Mouse (Mus musculus): ENCODE measurements around the gene Crebrf.

Crebrf gene

DNA sequence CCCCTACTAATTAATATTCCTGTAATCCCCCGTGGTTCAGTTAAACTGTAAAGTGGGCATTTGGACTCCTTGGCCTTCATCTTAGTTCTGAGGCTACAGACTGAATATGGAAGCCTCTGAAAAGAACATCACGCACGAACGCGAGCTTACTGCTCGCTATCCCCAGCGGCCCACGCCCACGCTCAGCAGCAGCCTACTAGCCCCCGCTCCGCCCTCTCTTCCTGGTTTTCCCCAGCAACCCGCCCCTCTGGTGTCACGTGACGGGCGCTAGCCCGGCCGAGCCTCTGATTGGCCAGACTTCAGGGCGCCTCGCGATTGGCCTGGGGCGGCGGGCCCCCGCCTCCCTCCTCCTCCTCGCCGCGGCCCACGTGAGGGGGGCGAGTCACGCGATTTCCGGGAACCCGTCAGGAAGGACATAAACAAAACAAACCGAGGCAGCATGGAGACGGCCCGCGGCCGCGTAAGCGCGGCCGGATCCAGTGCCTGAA lies at the start of gene Crebrf:
TSS of gene Crebrf (plus strand) at position 380 of the 488 bp plus-strand sequence.
- peak; percentile 96 for DNase-seq (ENCODE audit: low read depth)

DNA sequence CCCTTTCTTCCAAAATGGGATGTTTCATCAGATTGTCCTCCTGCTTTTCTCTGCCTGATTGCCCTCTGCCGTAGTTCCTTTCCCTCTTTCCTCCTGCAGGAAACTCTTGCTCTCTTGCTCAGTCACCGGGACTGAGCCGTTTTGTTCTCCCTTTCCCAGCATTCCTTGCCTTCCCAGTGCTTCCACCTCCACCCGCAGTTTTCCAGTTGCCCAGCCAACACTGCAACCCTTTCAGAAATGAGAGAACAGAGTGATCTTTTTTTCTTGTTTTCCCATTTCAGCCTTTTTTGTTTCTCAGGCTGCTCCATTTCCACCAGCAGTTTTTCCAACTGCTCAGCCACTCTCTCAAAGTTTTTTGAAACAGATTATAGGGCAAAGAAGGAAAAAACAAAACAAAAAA lies 44.2 kb upstream of the Crebrf start:
- no peak for DNase-seq (ENCODE audit: low read depth)

DNA sequence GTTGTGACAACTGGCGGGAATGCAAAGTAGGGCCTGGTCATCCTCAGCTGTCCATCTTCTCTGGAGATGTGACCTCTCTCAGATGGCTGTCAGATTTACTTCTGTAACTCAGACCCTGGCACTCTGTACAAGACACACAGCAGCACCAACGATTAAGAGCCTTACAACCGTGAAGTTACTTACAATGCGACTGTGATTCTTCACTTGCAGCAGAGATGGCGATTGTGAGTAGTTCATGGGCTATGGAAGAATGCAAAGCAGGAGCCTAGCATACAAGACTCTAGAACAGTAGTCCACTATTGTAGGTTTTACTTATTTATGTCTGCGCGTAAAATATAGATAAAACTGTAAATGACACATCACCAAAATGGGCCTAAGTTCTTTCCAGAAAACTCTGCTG lies 39.6 kb upstream of the Crebrf start:
- no peak for DNase-seq (ENCODE audit: low read depth)

DNA sequence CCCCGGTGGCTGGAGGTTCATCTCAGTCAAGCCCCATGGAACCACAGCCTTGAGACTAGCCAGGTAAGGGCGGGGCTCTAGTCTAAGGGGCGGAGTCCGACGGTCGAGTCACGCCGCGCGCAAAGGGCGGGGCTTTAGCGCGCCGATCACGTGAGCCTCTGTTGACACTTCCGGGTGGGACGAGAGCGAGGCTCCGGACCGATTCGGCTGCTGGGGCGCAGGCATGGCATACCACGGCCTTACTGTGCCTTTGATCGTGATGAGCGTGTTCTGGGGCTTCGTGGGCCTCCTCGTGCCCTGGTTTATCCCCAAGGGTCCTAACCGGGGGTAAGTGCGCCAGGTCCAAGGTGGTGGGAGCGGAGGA lies 39.2 kb upstream of the Crebrf start:
- DNase-seq (ENCODE audit: low read depth), result peak; percentile 82

DNA sequence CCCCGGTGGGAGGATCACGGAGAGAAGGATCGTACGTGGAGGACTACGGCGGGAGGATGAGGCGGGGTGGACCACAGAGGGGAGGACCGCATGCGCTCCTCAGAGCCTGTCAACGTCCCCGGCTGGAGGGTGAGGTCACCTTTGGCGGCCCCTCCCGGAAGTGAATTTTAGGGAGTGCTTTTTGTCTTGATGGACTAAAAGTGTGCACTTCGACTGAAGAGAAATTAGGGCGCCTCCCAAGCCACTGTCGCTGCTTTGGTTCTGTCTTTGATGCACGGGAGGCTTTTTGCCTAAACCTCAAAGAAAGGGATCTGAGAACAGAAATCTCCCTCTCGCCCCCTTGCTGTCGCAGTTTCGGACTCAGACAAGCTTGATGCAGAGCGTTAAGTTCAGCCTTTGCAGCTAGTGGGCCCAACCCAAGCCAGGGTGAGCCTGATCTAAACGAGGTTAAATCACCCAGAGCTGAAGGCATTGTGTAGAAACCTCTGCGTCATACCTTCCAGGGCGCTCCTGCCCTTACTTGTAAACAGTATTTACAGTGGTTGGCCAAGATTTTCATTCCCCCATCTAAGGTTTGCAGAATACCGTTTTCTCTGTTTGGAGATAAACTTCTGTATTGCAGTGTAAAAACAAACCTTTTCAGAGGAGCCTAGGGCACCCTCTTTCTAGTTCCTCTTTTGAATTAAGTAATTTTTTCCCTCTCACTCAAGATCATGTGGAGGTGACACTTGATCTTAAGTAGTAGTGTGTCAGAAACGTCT lies 38.7 kb upstream of the Crebrf start:
- DNase-seq (ENCODE audit: low read depth), result peak; percentile 42

DNA sequence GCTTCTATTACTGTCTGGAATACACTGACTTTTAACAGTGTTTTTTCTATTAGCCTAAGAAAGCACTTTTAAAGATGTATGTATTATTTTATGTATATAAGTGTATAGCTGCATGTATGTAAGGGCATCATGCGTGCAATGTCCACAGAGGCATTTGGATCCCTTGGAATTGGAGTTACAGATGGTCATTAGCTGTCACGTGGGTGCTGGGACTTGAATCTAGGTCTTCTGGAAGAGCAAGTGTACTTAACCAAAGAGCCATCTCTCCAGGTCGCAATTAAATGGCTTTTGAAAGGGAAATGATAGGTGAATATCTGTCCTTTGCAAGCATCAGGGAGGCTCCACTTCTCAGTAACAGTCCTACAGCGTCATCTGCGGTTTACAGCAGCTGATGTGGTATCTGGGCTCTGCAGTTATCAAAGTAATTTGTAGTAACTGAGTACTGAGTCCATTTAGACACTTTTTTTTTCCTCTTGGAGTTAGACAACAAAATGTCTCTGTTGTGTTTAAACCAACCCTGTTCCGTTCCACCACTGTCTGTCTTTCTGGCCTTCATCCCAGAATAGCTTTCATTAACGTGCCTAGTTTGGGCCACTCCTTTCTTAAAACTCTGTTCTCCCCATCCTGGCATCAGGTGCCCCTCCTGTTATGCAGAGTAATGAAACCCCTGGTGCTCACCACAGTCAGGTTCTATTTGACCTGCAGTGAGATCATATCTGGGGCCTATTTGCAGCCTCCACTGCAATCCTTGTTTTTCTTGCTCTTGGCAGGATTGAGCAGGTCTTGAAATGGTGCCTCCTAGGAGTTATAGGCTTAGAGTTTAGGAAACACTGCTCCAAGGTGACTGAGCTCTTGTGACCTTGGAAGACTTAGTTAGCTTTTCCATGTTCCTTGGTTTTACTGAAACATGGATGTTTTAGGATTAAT lies 37.5 kb upstream of the Crebrf start:
- peak; percentile 17 for DNase-seq (ENCODE audit: low read depth)

GRCm38 (mm10) chr17:26681276-26681675 lies 34.2 kb upstream of the Crebrf start:
- no peak for DNase-seq (ENCODE audit: low read depth)

DNA sequence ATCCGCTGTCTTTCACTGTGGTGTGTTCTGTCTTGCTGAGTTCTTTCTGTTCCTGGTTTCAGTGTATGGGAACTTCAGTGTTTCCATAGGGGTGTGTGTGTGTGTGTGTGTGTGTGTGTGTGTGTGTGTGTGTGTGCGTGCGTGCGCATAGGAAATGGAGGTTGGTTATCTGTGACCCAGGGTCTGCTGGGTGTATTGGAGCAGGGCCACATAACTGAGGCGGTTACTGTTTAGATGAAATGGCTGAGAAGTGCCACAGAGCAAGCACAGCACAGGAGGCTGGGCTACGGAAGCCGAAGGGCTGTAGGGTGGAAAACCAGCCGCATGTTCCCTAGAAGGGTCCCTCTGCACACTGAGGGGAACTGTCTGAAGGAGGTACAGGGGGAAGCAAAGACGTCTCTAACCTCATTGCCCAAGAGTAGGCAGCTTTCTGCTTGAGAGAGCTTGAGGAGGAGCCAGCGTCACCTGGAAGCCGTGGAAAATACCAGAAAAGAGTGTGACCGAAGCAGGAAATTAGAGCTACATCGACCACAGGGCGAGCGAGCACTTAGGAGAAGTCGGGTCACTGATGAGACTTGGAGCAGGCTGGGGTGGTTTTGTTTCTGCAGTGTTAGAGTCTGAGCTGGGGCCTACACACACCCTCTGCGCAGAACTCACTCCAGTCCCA lies 29.0 kb upstream of the Crebrf start:
- DNase-seq (ENCODE audit: low read depth), result no peak

DNA sequence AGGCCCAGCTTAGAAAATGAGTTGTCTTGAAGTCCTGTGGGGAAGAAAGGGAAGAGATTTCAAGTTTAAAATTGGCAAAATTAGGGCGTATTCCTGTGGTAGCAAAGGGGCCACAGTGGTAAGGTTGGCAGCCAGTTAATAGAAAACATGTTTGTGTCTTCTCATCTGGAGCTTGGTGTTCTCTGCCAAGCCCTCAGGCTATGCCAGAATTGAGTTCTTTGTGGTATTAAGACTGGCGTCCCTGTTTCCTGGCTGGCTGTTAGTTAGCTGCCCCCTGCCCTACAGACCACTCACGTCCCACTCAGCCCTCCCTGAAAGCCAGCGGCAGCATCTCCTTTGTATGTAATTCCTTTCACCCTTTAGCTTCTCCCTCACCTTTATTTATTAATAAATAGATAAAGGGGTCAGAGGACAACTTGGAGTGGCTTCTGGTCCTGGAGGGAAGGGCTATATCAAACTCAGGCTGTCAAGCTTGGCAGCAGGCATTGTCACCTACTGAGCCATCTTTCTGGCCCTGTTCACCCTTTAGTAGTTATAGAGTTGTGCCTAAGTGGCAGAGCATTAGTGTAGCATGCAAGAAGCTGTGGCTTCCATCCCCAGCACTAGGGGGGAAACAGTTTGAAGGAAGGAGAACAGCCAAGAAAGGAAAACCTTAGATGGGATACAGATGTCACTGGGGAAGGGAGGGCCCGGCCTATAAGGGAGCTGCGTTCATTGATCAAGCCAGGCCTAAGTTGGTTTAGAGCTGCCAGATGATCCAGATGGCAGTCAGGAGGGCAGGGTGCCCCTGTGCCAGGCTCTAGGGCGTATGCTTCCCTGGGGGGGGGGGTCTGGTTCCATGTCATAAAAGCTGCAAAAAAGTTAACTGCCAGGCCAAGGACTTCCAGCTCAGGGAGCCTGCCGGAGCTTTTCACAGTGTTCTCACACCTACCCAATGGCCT lies 26.4 kb upstream of the Crebrf start:
- no peak for DNase-seq (ENCODE audit: low read depth)

GRCm38 (mm10) chr17:26689810-26690209 lies 25.6 kb upstream of the Crebrf start:
- DNase-seq (ENCODE audit: low read depth), result no peak

DNA sequence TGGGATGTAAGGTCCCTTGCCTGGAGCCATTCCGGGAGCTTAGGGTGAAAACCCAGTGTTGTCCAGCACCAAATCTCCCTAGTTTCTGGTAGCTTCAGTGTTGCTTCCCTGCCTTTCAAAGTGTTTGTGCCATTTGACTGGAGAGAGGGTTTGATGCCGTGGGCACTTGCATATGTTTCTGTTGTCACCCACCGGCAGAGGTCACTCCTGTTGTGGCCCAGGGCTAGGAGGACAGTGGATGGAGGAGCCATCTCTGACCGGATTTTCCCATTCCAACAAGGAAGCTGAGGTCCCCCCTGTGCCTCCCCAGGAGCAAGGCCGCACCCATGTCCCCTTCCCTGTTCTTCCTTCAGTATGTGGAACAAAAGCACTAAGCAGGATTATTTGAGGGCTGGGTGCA lies 25.2 kb upstream of the Crebrf start:
- no peak for DNase-seq (ENCODE audit: low read depth)

DNA sequence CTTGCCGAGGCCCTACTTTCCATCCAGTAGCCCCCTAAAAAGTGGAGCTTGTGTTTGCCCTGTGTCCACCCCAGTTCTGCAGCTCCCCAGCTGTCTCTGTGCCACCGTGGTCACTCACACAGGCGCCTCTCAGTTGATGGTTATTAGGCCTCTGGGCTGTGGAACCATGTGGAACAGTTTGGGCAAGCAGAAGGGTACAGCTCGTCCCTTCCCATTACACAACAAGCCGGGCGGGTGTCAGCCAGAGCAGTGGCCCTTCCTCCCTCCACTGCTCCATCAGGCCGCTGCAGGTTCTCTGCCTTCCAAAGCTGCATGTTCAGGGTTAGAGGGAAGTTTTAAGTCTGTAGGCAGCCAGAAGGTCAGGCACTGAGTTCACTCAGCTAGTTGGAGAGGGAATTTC lies 24.3 kb upstream of the Crebrf start:
- DNase-seq (ENCODE audit: low read depth), result no peak

- DNase-seq (ENCODE audit: low read depth), result no peak
Observed at GRCm38 (mm10) chr17:26693424-26693823, 22.0 kb upstream of the Crebrf start.

- DNase-seq (ENCODE audit: low read depth), result no peak
Observed at GRCm38 (mm10) chr17:26694171-26694570, 21.3 kb upstream of the Crebrf start.

DNA sequence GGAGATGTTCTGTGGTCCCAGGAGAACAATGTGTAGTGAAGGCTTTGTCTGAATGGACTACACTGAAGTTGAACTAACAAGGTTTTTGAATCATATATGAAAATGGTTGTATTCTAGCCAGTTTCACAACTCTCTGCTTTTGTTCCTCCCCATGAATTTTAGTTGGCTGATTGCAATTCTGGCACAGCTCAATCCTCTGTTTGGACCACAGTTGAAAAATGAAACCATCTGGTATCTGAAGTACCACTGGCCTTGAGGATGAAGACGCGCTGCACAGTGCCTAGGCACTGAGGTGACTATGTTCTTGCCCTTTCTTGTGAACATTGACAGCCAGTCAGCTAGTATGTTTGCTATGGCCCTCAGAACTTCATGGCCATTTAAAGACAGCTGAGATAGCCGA lies 20.3 kb upstream of the Crebrf start:
- DNase-seq (ENCODE audit: low read depth), result no peak

- DNase-seq (ENCODE audit: low read depth), result no peak
Observed at GRCm38 (mm10) chr17:26698846-26699245, 16.6 kb upstream of the Crebrf start.

GRCm38 (mm10) chr17:26699819-26700616 lies 15.4 kb upstream of the Crebrf start:
- DNase-seq (ENCODE audit: low read depth), result no peak

GRCm38 (mm10) chr17:26701565-26701964 lies 13.9 kb upstream of the Crebrf start:
- no peak for DNase-seq (ENCODE audit: low read depth)

DNA sequence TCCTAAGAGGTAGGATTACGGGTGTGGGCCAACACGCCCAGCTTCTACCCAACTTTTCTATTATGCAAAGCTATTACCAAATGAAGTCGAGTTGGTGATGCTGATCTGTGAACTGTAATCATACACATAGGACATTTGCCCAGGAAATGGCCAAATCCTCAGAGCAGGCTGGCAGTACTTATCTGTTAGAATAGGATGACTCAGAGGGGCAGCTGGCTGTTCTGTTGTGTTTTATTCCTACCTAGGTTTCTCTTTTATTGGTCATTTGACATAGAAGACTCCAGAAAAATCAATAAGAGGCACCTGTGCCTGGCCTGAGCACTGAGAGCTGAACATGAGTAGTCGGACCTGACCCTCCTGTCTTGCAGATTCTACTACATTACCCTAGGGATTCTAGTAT lies 12.8 kb upstream of the Crebrf start:
- DNase-seq (ENCODE audit: low read depth), result no peak

- DNase-seq (ENCODE audit: low read depth), result no peak
Observed at GRCm38 (mm10) chr17:26703671-26704070, 11.8 kb upstream of the Crebrf start.
